ENCODE assay signal across 17 mouse cellular contexts in the genomic region with DNA sequence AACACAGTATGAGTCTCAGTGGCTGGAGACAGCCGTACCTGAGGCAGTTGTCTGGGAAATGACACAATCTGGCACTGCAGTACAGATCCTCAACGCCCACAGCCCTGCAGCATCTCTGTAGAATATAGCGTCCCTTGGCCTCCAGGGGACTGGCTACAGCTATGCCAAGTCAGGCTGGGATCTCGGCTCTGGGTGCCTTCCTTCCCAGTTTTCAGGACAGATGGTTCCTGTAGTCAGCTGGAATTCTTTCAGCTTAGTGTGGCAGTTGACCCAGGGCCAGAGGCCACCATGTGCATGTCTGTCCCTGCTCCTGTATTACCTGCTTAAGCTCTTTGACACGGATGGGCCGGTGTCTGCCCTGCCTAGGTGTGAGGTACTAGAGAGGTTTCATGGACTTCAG. TPM values are rescaled to one million over a fixed set of nuclear protein-coding genes. Genes with fewer than 3 reads are reported as not detected.
DNase-seq lines count a peak whose midpoint lies in the region; ATAC-seq and TF ChIP-seq lines count a peak whose summit lies in the region.
"Had no signal": no experiment of that assay in that cellular context is flagged by ENCODE, and none has a peak within 500 bp of the region (broad histone marks: within the 10 kb centered on the region; RNA-seq: fewer than 3 reads in every experiment).

No protein-coding gene starts in this region.

- H3K4me2 ChIP-seq in heart, embryonic 16.5 days (ENCODE audit: low read depth, low read length), result no peak overlapping the region
- H3K4me2 ChIP-seq in lung, embryonic 14.5 days, result no peak overlapping the region
- H3K4me2 ChIP-seq in embryonic facial prominence, embryonic 14.5 days (ENCODE audit: low read depth, low read length), result no peak overlapping the region
- H3K4me2 ChIP-seq: liver, embryonic 12.5 days; midbrain, embryonic 11.5 days; stomach, embryonic 15.5 days had no signal

- peak; percentile 55 for DNase-seq in cerebellum, adult 9-11 months
- no peak for DNase-seq in cerebellum, adult 18-20 months
- DNase-seq in heart, adult 9 months (ENCODE audit: low spot score in 2 of 2), result no peak
- DNase-seq in lung, embryonic 14.5 days, result no peak
- DNase-seq in lung, postnatal 25 days (ENCODE audit: low spot score), result no peak
- no peak for DNase-seq in embryonic facial prominence, embryonic 14.5 days (ENCODE audit: low spot score)
- no peak for DNase-seq in right cerebral cortex, postnatal 25 days
- DNase-seq: lung, postnatal 10 days; right cerebral cortex, adult 18-20 months; spleen, adult 18-20 months; thymus, postnatal 14 days had no signal

- H3K27ac ChIP-seq in heart, embryonic 16.5 days (ENCODE audit: low read length), result peak overlapping the region; percentile 20
- H3K27ac ChIP-seq in lung, embryonic 14.5 days (ENCODE audit: low read depth), result peak overlapping the region; percentile 42; the same call in 1 of the 2 replicates
- no peak overlapping the region for H3K27ac ChIP-seq in embryonic facial prominence, embryonic 14.5 days (replicated peaks; ENCODE audit: low read depth, low read length)
- H3K27ac ChIP-seq: liver, embryonic 12.5 days had no signal

- no peak for TF ChIP-seq CTCF in lung, embryonic 14.5 days (IDR thresholded peaks at IDR 0.05; ENCODE audit: low read depth)

- ATAC-seq in heart, embryonic 16.5 days (replicated peaks; ENCODE audit: extremely low read depth, insufficient read depth, low FRiP score), result no peak
- ATAC-seq in lung, embryonic 14.5 days (ENCODE audit: insufficient read depth), result no peak
- no peak for ATAC-seq in embryonic facial prominence, embryonic 14.5 days (ENCODE audit: low read depth)
- ATAC-seq: forebrain, embryonic 16.5 days; liver, embryonic 12.5 days; Patski had no signal

- H3K27me3 ChIP-seq in heart, embryonic 16.5 days (ENCODE audit: control insufficient read depth, insufficient read depth, low read length), result no peaks in the 10 kb centered on the region
- no peaks in the 10 kb centered on the region for H3K27me3 ChIP-seq in lung, embryonic 14.5 days (ENCODE audit: insufficient read depth, low read length)
- no peaks in the 10 kb centered on the region for H3K27me3 ChIP-seq in embryonic facial prominence, embryonic 14.5 days (replicated peaks; ENCODE audit: control insufficient read depth, insufficient read depth, low read length)
- H3K27me3 ChIP-seq: Patski; stomach, embryonic 15.5 days had no signal

- no peak overlapping the region for H3K4me3 ChIP-seq in heart, embryonic 16.5 days (ENCODE audit: low read length)
- H3K4me3 ChIP-seq in lung, embryonic 14.5 days (ENCODE audit: low read depth, low read length), result no peak overlapping the region
- no peak overlapping the region for H3K4me3 ChIP-seq in embryonic facial prominence, embryonic 14.5 days (ENCODE audit: low read depth, low read length)
- H3K4me3 ChIP-seq: liver, embryonic 12.5 days; stomach, embryonic 15.5 days had no signal

- no peak overlapping the region for H3K9ac ChIP-seq in heart, embryonic 16.5 days (ENCODE audit: low read length)
- no peak overlapping the region for H3K9ac ChIP-seq in lung, embryonic 14.5 days
- H3K9ac ChIP-seq in embryonic facial prominence, embryonic 14.5 days (ENCODE audit: low read depth, low read length), result 0 out of 2 replicates have a peak overlapping the region, but pooled peaks have one; percentile 14
- H3K9ac ChIP-seq: liver, embryonic 12.5 days; stomach, embryonic 15.5 days had no signal

- 80% methylated on average over 6 of the region's 6 CpGs for WGBS in heart, embryonic 16.5 days
- 79% methylated on average over 6 of the region's 6 CpGs for WGBS in lung, embryonic 14.5 days
- 72% methylated on average over 6 of the region's 6 CpGs for WGBS in embryonic facial prominence, embryonic 14.5 days

- no peaks in the 10 kb centered on the region for H3K9me3 ChIP-seq in heart, embryonic 16.5 days (replicated peaks; ENCODE audit: control insufficient read depth, low read length)
- H3K9me3 ChIP-seq in lung, embryonic 14.5 days (ENCODE audit: low read depth, low read length), result no peaks in the 10 kb centered on the region
- no peaks in the 10 kb centered on the region for H3K9me3 ChIP-seq in embryonic facial prominence, embryonic 14.5 days (ENCODE audit: control insufficient read depth, low read length)
- H3K9me3 ChIP-seq: liver, embryonic 12.5 days; stomach, embryonic 15.5 days had no signal

- H3K36me3 ChIP-seq in heart, embryonic 16.5 days (ENCODE audit: control insufficient read depth, insufficient read depth), result no peaks in the 10 kb centered on the region
- peaks cover 2% of the 10 kb centered on the region; the same call in 1 of the 2 replicates for H3K36me3 ChIP-seq in lung, embryonic 14.5 days (ENCODE audit: insufficient read depth)
- H3K36me3 ChIP-seq in embryonic facial prominence, embryonic 14.5 days (ENCODE audit: control insufficient read depth, insufficient read depth, low read length), result no peaks in the 10 kb centered on the region
- H3K36me3 ChIP-seq: liver, embryonic 12.5 days; stomach, embryonic 15.5 days had no signal

- H3K4me1 ChIP-seq in heart, embryonic 16.5 days (ENCODE audit: control insufficient read depth, insufficient read depth, low read length), result peaks cover 54% of the 10 kb centered on the region
- H3K4me1 ChIP-seq in lung, embryonic 14.5 days (ENCODE audit: insufficient read depth), result peaks cover 32% of the 10 kb centered on the region
- H3K4me1 ChIP-seq in embryonic facial prominence, embryonic 14.5 days (ENCODE audit: control insufficient read depth, insufficient read depth, low read length), result peaks cover 69% of the 10 kb centered on the region

RNA-seq across cellular contexts. Expression of gene Bahcc1, which starts 16.2 kb away (rescaled TPM):
- 4.6 and 4.7 TPM in 2 replicates for polyA plus RNA-seq in heart, embryonic 16.5 days (2015; fragmentation: Nextera tagmentation; extraction: Ambion mirVana)
- polyA plus RNA-seq in lung, embryonic 14.5 days (2014; fragmentation: Nextera tagmentation; extraction: Ambion mirVana), result 14.3 and 15.6 TPM in 2 replicates
- polyA plus RNA-seq in embryonic facial prominence, embryonic 14.5 days (2014; fragmentation: Nextera tagmentation; extraction: Ambion mirVana), result 11.1 and 12.0 TPM in 2 replicates
